Mouse (Mus musculus) adrenal gland, postnatal 10 days (tissue): Measurements from ENCODE around the gene Ccnb1. TPM values are rescaled to one million over a fixed set of nuclear protein-coding genes. Genes with fewer than 3 reads are reported as not detected.
"Not testable (repeated sequence)": the region's sequence is repeated elsewhere in the genome, so short reads cannot be mapped to it uniquely, and the experiment has no call there.

Experiments used
- DNase-seq: peaks from one replicate; pipeline ENCODE4 v3.0.0; 2021; ENCODE audit warnings: mixed read lengths
- long read RNA-seq, 2 experiments: library from polyadenylated mRNA; stranded (forward); transcript quantifications; one replicate each; pipeline ENCODE4 v2.0.0; 2021
- total RNA-seq, 2 experiments: library from RNA; stranded (reverse); gene quantifications; 2 replicates each; pipeline ENCODE4 v1.2.3; 2021

The Ccnb1 gene
- 10 to 100 TPM; 25.6 to 35.0 TPM for total RNA-seq
- long read RNA-seq, experiment 1, transcript Ccnb1-201 (9 exons, 2,489 nt) = major isoform, 48 of 52 reads
- long read RNA-seq, experiment 1, partial matches to known transcripts = 1 of 52 reads
- long read RNA-seq, experiment 1, other reads (novel, unspliced or antisense) = 3 of 52 reads
- long read RNA-seq, experiment 2, transcript Ccnb1-201 (9 exons, 2,489 nt) = major isoform, 22 of 25 reads
- long read RNA-seq, experiment 2, partial matches to known transcripts = 3 of 25 reads
- long read RNA-seq, experiment 2, other reads (novel, unspliced or antisense) = 0 of 25 reads

DNA sequence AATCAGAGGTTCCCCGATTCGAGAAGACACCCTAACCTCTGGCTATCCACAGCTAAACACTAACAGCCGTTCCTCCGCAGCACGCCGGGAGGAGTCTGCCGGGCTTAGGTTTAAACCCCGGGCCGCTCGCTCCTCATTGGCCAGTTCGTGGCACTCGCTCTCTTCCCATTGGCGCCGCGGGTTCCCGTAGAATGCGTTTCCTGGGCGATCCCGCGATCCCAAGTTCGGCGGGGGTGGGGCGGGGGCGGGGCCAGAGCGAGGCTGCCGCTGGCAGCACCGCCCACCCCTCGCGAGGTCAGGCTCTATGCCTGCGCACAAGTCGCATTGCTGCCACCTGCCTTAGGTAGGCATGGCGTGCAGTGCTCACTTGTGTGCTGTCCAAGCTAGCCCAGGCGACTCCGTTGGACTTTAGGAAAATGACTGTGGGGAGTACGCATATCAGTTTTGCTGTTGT, at the start of gene Ccnb1:
TSS of gene Ccnb1 (minus strand) at position 157 of the 454 bp plus-strand sequence.
- DNase-seq = peak; percentile 96

DNA sequence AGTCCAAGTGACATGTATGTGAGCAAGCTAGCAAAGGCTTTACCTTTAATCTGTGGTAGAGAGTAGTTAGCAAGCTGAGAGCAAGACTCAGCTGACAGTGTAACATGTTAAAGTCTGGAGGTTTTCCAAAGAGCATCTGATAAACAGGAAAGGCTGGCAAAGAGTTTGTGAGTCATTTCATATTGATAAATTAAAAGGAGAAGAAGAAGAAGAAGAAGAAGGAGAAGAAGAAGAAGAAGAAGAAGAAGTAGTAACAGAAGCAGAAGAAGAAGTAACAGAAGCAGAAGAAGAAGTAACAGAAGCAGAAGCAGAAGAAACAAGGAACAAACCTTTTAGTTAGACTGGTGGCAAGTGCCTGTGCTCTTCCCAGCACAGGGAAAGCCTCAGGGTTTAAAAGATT, 48.4 kb upstream of the Ccnb1 start:
- DNase-seq = no peak

DNA sequence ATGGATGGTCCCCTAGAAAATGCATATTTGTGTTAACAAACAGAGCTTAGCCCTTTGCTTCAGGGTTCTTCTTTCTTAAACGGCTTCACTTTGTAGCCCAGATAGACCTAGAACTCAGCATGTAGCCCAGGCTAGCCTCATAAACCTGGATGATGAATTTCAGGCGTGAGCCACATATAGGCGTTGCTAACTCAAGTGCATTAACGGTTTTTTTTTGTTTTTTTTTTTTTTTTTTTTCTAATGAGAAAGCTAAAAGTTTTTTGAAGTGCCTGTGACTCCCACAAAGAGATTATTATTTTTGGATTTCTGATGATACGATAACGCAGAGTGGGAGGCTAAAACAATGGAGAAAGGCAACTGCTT, 47.3 kb upstream of the Ccnb1 start:
- no peak for DNase-seq

DNA sequence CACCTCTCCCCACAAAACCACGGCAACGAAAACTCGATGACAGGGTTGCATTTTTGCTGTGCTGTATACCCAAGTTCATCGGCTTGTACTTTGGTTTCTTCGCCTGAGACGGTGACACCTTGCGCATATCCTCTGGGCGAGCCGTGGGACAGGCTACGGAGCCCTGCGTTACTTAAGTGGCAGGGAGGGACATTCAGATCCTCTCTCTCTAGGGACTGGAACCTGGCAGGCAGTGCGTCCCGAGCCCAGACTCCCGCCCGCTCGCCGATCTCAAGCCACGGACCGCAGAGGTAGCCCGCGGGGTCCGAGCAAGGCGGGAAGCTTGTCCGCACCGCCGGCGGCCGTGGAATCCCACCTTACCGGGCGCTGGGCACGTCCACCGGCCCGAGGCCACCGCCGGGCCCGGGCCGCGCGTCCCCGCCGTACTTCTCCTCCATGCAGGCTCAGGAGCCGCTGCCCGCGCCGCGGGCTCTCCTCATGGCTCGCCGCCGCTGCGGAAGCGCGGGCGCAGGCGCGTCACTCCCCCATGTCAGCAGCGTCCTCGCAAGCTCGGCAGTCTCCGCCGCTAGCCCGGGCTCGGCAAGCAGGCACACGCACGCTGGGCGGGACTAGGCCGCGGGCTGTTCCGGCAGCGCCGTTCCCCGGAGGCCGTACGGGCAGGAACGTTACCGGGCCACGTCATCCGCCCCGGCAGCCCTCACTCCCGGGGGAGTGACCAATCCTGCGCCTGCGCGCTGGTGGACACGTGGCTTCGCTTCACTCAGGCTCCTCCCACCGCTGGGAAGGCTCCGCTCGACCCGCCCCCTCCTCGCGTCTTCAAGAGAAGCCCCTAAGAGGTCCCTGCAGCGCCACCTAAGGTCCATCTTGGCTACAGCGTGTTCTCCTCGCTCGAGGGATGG, 46.6 kb upstream of the Ccnb1 start, which contains the start of gene Slc30a5:
TSS of gene Slc30a5 (minus strand) at position 687 of the 899 bp plus-strand sequence.
- peak; percentile 99 for DNase-seq

DNA sequence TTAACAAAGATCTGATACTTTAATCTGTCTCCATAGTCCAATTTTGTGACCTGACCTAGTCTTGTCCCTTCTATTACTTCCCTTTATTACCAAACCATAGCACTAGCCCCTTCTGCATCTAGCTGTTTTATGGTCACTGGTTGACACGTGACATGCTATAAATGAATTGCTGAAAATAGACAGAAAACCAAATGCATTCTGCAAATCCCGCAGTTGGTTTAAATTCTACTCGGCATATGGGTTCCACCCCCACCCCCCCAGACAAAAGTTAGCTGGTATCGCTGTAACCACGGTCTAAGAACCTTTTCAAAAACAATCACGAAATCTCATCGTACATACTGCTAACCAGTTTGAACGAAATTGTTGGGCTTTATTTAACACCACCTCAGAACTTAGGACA, 45.8 kb upstream of the Ccnb1 start:
- no peak for DNase-seq

DNA sequence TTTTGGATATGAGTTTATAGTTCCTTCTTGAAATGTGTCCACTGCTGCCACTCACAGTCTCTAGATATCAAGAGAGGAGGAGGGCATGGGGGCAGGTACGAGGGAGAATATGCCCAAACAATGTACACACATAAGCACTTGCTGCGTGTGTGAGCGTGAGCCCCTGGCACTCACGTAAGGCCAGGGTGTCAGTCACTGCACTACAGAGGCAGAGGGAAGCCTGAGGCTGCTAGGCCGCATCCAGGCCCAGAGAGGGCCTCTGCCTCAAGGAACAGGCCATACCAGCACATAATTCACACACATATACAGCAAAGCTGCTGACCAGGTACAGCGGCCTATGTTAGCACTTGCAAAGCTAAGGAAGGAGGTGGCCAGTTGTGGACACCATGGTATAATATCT, 44.8 kb upstream of the Ccnb1 start:
- no peak for DNase-seq

DNA sequence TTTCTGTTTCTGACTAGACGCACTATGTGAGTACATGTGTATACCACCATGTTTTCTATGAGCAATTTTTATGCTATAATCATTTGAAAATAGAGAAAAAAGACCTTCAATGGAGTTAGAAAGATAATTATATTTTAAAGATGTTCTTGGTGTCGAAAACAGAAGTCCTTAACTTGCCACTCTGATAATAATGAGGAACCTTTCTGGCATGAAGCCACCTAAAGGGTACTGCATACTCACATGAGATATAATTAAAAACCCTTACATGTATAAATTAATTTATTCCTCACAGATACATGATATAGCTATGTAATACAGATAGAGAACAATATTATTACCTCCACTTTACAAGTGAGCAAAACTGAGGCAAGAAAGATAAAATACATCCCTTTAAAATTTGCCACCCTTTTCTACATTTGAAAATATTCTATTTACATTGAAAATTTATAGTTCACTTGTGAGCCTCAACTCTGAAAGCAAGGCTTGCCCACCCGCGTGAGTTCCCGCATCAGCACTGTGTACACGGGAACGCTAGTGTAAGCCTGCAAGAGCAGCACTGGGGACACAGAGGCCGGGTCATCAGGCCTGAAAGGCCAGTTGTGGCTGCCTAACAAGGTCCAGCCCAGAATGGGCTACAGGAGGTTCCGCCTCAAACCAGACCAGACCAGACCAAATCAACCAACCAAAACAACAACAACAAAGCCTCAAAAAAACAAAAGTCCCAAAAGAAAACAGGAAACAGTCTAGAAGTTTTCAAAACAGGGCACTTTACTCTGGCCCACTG, 39.4 kb upstream of the Ccnb1 start:
- DNase-seq = no peak

DNA sequence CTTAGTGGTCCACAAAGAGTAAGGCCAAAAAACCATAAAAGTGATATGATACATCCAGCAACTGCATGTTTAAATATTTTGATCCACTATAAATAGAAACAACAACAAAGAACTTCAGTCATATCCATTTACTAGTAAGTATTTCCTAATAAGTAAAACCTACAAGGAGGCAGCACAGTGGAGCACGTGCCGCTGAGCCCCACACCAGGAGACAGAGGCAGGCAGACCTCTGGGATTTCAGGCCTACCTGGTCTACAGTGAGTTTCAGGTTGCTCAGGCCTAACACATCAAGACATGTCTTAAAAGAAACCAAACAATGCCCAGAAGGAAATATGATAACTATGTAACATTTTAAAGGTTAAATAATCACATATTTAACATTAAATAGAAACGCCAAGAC, 38.5 kb upstream of the Ccnb1 start:
- DNase-seq = no peak

DNA sequence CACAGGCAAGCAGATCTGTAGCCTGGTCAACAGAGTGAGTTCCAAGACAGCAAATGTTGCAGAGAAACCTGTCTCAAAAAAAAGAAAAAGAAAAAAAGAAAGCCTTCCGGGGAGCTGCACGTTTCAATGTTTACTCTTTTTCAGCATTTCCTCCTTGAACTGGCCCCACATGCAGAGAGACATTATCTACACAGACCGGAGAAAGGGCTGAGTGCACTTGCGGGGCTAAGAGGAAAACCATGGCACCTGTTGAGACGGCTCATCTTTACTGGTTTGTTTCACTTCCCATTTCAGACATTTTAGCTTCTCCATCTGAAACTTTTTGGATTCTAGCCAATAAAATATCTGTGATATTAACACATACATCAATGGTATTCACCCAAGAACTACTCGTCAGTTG, 37.9 kb upstream of the Ccnb1 start:
- no peak for DNase-seq

DNA sequence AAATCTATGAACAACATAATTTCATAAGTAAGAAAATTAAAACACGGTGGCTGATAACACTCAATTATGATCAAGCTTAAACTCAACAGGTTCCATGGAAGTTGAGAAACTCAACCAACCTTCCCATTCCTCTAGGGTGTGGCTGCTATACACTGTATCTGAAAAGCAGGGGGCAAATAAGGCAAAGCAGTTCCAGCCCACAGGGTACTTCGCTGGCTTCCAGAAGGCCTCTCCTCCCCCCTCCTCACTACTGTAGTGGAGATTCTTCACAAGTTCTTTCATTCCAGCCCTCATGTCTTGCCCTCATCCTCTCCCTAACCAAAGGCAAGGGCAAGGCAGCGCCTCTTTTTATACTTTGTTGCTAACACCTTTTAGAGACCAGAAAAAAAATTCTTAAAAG, 37.5 kb upstream of the Ccnb1 start:
- DNase-seq = no peak

DNA sequence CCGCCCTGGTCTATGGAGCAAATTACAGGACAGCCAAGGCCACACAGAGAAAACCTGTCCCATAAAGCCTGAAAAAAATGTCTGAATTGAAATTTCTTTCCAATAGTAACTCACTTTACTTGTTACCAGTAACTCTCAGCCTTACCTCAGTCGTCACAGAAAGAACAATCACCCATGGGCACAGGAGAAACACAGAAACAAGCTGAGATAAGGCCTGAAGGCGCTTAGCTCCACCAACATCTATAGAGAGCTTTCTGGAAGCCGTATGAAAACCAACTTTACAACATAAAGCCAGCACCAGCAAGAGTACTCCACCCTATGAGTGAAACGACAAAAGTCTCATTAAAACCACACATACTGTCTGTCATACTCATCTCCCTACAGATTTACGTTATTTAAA, 28.1 kb upstream of the Ccnb1 start:
- no peak for DNase-seq

DNA sequence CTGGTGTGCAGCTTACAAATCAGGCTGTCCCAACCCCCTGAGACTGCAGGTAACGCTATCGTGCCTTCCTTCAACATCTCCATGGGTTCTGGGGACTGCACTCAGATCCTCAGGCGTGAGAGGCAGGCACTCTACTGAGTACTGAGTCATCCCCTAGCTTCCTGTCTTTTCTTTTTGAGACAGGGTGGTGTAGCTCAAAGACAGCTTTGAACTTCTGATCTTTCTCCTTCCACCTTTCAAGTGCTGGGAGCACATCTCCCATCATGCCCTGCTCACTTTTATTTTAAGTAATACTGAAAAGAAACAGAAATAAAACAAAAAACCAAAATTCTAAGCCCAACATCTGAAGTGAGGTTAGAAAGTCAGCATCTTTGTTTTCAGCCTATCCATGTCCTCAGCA, 19.4 kb upstream of the Ccnb1 start:
- no peak for DNase-seq

DNA sequence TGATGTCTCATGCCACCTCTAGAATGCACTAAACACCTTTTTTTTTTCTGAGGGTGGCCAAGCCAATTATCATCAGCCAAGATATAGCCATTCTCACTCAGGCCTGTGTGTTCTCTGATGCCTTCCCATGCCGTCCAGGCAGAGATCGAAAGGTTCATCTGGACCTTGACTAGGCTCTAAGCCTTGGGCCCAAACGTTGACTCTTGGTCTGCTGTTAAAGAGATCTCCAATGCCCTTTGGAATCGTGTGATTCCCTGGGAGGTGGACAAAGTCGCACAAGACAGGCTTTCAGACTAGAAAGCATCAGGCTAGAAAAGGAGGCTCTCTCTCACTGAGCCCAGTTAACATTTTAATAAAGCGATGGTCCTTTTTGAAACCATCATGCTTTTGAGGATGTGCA, 10.8 kb upstream of the Ccnb1 start:
- DNase-seq = no peak

DNA sequence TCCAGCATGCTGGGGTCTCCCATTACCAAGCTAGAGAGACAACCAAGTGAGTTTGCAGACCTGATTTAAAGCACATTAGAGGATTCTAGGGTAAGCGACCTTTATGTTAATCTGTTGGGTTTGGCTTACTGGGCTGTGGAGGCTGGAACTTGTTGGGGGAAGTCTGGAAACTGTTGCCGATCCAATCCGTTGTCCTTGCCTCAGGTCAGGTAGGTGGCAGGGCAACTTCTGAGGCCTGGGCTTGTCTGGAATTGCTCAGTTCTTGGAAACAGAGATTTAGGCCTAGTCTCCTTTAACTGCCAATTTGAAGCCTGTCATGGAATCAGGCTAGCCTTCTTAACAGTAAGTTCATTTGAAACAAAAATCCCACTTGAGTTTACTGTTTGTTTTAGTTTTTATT, 2.7 kb upstream of the Ccnb1 start:
- no peak for DNase-seq

DNA sequence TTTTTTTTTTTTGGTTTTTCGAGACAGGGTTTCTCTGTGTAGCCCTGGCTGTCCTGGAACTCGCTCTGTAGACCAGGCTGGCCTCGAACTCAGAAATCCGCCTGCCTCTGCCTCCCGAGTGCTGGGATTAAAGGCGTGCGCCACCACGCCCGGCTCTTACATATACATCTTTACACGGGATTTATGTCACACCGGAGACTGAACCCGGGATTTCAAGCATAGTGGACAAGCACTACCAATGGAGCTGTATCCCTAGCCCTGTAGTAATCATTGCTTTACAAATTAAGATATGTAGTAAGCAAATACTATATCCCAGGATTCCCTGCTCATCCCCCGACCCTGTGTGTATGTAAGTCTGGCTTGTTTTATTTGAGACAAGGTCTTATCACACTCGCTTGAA, 1.7 kb upstream of the Ccnb1 start:
- not testable (repeated sequence) for DNase-seq

DNA sequence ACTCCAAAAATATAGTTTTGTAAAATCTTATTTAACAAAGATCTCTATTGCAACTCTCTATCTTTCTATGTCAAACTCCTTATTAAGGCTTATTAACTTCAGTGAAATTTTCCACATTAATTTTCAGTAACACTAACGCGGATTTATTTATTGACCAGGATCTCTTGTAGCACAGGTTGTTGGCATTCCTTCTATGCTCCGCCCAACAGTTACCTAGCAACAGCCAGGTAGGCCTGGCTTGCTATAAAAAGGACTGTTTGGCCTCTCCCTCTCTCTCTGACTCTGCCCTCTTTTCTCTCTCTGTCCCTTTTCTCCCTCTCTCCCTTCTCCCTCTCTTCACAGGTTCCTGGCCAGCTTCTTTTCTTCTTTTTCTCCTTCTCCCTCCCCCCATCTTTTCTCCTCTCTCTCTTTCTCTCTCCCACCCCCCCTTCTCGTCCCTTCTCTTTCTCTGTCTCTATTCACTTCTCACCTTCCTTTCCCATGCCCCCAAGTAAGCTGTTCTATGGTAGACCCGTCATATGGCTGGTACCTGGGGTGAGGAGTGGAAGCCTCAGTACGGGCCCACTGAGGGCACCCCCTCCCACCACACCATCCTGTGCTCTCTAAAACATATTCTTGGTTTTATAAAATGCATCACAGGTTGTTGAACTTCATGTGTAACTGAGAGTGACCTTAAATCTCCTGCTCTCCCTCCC, 1.1 kb upstream of the Ccnb1 start:
- DNase-seq = no peak

DNA sequence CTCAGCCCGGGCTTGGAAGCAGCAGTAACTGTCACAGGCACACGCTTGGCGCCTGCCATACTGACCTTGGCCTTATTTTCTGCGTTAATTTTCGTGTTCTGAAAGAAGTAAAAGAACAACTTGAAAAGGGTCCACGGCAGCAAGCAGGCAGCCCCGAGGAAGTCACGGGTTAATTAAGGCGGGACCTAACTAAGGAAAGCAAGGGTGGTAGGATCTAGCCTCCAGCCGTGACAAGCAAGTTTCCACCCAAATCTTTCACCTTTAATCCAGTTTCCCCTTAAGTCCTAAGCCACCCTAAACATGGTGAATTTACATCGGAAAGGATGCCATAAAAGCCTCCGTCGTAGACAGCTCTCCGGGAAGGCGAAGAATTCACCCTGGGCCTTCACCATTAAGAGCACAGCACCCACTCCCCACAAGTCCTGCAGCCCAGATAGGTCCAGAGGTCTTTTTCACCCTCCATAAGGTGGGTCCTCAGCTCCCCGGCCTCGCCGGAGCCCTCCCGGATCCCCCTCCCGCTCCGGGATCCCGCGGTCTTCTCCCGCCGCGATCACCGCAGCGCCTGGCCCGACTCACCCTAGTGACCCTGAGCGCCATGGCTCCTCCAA, 460 bp downstream of the Ccnb1 start:
- DNase-seq = peak; percentile 10

DNA sequence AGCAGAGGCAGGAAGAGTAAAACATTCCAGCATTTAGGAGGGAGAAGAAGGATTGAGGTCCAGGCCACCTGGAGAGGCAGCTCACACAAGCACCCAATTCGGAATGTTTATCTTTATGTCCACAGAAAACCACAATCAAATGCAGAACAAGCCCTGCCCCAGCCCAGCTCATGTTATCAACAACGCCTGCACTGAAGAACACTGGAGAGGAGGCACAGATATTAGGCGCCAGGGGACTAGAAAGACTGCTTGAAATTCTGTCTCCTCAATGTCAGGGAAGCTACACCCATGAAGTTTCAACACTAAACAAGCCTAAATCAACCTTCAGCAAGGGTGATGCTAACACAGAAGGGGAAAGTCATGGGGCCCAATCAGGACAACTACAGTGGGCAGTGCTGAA, 8.9 kb downstream of the Ccnb1 start:
- DNase-seq = no peak

DNA sequence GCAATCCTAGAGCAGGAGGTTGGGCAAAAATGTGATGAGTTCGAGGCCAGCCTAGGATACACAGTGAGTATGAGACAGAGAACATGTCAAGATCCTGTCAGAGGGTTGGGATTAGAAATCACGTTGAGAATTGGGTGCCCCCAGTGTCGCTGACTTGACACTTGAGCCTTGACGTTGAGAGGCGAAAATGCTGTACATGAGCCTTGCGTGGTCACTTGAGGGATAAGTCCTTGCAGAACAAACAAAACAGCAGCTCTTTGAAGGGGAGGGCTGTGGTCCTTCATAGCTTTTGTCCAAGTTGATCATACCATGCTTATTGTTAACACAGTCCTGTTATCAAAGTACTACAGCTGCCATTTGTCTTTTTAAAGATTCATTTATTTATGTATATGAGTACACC, 9.7 kb downstream of the Ccnb1 start:
- no peak for DNase-seq

DNA sequence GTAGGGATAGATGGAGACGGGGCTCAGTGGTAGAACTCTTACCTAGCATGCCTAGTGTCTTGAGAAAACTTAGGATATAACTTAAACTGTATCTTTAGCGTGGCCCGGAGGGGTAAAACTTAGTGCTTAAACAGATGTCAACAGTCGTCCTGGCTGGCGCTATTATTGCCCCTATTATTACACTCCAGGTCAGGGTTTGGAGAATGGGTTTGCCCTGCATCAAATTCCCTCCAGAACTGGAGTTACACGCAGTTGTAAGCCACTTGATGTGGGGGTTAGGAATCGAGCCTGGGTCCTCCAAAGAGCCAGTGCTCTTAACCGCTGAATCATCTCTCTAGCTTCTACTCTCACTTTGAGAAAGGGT, 10.3 kb downstream of the Ccnb1 start:
- DNase-seq = no peak

DNA sequence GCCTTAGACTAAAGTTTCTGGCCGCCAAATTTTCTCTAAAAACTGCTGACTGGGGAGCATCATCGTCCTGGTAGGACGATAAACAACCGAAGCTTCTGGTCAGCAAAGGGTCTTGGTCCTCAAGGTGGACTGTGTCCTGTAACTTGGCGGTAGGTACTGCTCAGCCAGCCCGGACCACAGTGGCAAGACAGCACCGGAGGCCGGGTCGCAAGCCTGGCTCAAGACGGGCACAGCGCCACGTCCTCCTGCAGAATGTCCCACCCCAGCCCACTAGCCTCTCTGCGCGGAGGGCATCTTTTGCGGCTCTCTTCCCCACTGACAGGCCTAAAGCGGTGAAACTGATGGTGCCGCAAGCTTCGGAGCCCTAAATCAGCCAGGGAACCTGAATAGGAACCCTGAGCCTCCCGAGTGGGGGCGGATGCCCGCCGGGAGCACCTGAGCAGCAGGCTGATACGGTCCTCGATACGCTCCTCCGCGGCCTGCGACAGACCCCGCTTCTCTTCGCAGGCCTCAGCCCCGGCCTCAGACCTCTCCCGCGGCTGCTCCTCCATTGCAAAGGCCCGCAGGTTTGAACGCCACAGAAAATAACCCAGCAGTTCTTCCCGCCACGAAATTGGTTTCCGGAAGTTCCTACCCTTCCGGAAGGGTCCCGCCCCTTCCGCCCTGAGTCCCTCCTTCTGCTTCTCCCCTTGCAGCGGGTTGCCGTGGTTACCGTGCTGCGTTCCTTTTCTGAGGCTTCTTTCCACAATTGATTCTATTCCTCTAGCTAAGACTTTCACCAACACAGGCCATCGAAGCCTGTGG, 10.9 kb downstream of the Ccnb1 start, which contains the start of gene Cenph:
TSS of gene Cenph (minus strand) at position 648 of the 804 bp plus-strand sequence.
- peak; percentile 90 for DNase-seq
